Mouse (Mus musculus): Measurements from ENCODE around the gene Gramd1c.
A peak's percentile ranks its signal among the peaks of the same experiment; 100 is the strongest.

GRCm38 (mm10) chr16:43979328-43980109 is 83.6 kb downstream of the Gramd1c start, which contains the start of gene Zdhhc23:
- TF ChIP-seq POLR2A (IDR thresholded peaks at IDR 0.05; ENCODE audit: control insufficient read depth, low read depth, low read length) (0 out of 2 replicates have a peak, but pooled peaks have one; percentile 7), CTCF (IDR thresholded peaks at IDR 0.05; ENCODE audit: control insufficient read depth, insufficient read depth, insufficient replicate concordance, low read depth, low read length) (no peak)

Data from testis, adult 2 months (tissue).